Mouse (Mus musculus) kidney, adult 9 months (tissue): ENCODE results near the gene Carns1.

Experiments used
- DNase-seq: peaks from one replicate; pipeline ENCODE4 v3.0.0; 2022

Carns1 gene

DNA sequence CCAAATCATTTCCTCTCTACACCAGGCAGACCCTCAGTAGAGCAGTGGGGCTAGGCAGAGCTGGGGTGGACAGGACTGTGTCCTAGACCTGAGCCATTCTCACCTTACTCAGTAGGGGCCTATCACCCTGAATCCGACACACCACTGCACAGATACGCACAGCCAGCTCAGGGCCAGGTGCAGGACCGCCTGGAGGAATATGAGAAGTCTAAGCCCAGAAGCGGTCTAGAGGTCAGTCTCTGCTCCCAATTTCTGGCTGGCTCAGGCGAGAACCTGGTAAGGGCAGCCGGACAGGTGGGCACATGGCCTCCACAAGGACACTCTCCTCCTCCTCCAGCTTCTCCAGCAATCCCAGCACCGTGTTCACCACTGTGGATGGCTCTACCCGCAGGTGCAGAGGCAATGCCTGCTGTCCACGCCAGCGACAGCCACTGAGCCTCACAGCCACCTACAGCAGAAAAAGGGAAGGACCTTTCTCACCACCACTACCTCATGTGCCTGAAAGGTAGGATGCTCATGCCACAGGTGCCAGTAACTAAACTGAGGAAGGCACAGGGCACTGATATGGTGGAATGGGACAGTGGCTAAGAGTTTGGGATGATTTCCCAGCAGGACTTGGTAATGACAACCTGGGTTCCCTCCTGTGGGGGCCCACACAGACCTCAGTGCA, 4.4 kb downstream of the Carns1 start:
- no peak for DNase-seq

DNA sequence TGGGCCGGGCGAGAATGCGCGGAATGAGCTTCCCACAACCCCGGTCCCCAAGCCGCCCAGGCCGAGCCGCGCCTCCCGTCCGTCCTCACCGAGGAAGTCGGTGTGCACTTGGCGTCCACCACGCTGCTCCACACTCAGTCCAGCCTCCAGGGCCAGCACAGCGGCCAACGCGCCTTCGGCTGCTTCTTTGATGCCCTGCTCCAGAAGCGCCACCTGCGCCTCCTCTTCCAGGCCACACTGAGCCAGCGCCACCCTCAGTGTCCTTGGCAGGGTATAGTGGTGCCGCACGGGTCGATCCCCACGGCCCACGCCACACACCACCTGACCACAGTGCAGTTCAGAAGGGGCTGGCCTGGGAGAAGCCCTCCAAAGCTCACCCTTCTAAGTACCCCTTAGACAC, 5.5 kb downstream of the Carns1 start:
- DNase-seq = no peak

- DNase-seq = peak; percentile 100
These were observed 5.9 kb downstream of the Carns1 start for GRCm38 (mm10) chr19:4169378-4169784.

DNA sequence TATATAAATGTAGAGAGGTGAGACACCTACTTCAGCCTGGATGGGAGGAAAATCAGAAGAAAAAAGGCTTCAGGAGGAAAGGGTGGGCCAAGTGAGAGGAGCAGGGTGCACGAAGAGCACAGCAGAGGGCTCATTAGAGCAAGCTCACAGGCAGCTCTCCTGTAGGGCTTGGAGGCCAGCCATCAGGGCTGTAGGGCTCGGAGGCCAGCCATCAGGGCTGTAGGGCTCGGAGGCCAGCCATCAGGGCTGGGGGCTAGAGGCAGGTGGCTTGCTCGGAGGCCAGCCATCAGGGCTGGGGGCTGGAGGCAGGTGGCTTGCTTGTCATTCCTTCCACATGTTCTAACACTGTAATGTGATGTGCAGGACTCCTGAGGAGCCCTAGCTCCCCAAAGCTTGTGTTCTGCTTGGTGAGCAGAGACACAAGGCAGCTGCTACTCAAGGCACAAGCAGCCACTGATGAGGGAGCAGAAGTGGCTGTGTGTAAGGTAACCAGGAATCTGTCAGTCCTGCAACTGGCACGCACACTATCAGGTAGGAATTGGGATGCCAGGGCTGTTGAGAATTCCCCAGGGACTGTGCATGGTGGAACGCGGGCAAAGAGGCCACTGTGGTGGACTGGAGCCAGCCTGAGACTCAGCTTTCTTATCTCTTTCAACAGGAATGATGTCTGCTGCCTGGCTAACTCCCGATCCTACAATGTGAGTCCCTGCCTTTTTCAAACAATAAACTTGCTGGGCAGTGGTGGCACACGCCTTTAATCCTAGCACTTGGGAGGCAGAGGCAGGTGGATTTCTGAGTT, 8.4 kb downstream of the Carns1 start:
- no peak for DNase-seq

- DNase-seq = no peak
These were observed 10.6 kb downstream of the Carns1 start for GRCm38 (mm10) chr19:4164721-4165120.

DNA sequence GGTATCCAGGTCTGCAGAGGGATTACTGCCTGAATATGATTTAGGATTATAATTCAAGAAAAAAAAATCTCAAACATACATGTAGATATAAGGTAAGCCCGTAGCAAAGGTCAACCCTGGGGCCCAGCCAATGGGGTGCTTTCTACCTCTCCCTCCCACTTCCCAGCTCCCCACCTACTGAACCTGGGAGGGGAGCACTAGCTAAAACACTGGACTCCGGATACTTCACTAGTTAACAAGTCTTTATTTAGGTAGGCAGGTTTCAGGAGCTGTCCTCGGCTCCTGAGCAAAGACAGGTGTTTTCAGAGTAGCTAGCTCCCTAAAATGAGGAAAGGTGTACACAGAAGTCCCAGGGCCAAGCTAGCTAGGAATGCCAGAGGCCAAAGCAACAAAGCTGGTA, 11.2 kb downstream of the Carns1 start:
- DNase-seq = no peak

DNA sequence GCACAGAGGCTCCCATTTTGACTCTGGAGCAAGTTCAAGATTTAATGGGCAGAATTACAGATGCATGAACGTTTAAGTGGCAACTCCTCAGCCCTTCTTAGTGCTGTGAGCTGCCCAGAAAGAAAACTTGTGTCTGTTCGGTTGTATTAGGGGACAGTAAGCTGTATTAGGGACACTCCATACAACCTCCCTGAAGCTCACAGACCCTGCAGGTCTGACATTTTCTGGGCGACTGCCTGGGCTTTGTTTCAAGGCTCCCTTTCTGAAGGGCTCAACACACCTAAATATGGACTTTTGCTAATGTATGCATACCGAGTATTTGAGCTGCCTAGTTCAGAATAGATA, 11.8 kb downstream of the Carns1 start:
- DNase-seq = no peak

DNA sequence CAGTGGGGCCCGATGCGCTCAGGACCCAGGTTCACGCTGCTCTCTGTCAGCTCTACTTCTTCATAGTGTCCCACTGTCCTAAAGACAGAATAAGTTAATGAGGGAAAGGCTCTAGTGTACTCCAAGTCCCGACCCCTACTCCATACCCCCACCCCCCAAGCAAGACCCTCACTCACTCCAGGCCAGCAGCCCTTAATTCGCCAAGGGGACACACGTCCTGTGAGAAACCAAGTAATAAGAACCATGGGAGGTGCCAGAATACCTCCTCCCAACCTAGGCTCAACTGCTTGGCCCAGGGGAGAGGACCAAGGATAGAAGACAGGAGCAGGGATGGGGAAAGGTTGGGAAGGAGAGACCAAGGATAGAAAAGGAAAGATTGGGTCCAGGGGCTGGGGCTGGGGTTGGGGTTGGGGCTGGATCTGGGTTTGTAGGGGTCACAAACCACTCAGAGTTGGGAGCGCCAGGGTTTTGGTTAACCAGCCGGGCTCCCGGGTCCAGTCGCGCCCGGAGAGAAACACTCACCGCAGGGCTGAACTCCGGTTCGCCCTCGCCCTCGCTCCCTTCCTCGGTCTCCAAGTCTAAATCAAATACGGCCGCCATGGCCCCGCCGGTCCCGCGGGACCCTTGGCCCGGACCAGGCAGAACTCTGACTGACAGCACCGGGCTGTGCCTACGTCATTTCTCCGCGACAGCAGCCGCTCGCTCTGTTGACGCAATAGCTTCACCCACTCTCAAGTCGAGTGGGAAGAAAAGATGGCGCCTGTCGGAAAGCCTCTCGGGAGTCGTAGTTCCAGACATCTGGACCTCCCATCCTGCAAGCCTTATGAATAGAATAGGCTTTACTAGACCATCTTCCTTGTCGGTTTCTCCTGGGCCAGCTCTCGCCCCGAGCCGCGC, 12.4 kb downstream of the Carns1 start, which contains the start of gene Rps6kb2:
Gene Rps6kb2 (minus strand): TSS at position 709 of the 897 bp plus-strand sequence.
- DNase-seq = peak; percentile 98

GRCm38 (mm10) chr19:4159049-4159448, 16.2 kb downstream of the Carns1 start:
- no peak for DNase-seq

- DNase-seq = no peak
These were observed 18.5 kb downstream of the Carns1 start for GRCm38 (mm10) chr19:4156771-4157170.

DNA sequence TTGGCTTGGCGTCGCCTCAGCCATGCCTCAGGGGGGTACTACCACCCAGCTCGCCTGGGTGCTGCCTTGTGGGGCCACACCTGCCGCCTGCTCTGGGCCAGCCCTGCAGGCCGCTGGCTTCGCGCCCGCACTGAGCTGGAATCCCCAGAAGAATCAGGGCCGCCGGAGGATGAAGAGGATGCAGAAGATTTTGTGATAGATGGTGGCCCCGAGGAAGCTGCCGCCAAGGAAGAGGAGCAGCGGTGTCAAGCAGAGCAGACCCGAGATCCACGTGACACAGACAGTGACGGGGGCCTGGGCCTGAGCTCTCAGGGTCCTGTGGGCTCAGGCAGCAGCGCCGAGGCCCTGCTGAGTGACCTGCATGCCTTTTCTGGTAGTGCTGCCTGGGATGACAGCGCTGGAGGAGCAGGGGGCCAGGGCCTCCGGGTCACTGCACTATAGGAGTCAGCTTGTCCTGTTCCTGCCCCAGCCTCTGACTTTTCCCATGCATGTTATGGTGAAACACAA, 19.2 kb downstream of the Carns1 start:
- DNase-seq = no peak

GRCm38 (mm10) chr19:4155223-4156072, 19.8 kb downstream of the Carns1 start:
- DNase-seq = no peak

DNA sequence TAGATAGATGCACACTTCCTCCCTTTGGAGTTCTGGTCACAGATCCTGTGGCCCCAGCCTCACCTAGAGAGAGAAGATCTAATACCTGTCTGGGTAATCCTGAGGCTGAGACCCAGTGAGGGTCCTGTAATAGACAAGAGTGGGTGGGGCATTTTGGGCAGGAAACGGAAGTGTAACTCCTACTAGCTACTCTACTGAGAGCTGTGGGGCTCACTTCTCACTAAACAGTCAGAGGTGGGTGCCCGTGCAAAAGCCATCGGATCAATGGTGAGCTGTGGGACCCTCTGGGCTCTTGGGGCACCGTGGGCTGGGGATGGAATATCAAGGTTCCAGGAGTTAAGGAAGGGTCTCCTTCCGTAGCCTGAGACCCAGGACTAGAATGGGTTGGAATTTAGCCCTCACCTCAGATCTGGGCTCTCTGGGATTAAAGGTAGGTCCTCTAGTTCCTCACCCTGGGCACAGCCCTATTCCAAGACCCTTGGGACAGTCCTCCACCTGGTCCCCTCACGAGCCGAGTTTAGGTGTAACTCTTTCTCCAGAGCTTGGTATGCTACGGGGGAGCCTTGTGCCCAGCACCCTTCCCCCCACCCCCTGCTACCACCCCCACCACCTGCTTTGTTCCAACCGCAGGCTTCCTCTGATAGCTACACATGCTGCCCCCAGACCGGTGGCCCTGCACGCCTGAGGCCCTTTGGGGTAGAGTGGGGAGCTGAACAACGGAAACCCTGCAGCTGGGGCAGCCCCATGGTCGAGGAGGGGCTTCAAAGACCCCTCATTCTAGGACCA, 20.6 kb downstream of the Carns1 start:
- DNase-seq = no peak

DNA sequence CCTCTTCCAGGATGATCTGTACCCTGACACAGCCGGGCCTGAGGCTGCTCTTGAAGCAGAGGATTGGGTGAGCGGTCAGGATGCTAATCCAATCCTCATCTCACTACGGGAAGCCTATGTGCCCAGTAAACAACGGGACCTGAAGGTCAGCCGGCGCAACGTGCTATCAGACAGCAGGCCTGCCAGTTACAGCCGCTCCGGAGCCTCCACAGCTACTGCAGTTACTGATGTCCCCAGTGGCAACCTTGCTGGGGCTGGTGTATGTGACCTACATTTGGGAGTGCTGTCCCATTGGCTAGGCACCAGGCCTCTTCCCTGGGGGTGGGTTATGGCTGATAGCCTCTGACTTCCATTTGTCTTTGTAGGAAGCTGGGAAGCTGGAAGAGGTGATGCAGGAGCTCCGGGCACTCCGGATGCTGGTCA, 22.0 kb downstream of the Carns1 start, which contains the start of gene Ptprcap:
Gene Ptprcap (plus strand): TSS at position 373 of the 423 bp plus-strand sequence.
- DNase-seq = no peak

DNA sequence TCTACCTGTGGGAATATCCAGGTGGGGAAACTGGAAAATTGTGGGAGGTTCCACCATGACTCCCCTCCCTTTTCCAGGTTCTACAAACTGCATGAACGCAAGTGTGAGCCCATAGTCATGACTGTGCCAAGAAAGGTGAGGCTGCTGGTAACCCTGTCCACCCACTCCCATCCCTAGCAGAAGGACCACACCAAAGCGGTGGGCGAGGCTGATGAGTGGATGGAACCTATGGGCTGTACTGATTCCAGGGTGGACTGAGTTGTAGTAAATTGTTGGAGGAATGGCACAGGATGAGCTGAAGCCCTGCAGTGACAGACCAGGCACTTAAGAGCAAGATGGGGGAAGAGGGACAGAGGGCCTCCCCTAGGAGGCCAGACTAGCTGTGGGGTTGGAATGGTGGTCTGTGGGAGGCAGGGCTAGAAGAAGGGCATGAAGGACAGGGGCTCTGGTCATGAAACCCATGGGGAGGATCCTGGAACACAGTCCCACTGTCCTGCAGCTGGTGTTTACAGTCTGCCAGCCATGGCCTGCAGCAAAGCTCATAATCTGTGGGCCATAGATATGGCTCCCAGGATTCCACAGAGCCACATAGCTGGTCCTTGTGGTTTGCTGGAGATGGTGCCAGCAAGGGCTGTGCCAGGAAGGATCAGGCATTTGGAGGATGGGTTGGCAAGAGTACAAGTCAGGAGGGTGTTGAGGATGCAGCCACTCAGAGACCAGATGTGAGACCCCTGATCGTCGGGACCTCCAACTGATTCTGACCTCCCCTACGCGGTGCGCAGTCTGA, 22.6 kb downstream of the Carns1 start:
- no peak for DNase-seq

DNA sequence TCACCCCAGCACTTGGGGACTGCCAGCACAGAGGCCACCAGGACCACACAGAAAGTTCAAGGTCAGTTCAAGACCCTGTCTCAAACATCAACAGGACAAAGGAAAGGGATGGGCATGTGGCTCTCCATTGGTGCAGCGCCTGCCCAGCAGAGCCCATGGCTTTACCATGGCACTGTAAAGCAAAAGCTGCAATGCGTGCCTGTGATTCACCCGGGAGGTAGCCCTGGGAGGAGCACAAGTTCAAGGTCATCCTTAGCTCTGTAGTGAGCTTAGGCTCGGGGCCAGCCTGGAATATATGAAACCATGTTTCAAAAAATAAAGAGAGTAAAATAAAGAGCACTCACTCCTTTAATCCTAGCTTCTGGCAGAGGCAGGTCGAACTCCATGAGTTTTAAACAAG, 23.4 kb downstream of the Carns1 start:
- no peak for DNase-seq

DNA sequence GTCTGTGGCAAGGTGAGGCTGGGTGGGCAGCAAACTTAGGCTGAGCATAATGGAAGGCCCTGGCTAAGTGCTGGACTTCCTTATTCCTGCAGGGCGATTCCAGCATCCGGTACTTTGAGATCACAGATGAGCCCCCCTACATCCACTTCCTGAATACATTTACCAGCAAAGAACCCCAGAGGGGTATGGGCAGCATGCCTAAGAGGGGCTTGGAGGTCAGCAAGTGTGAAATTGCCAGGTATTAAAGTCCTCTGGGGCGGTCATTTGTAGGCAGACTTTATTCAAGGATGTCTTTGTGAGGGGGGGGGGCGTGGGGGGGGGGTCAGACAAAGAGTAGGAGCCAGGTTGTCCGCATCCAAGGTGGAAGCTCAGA, 23.8 kb downstream of the Carns1 start:
- DNase-seq = no peak

DNA sequence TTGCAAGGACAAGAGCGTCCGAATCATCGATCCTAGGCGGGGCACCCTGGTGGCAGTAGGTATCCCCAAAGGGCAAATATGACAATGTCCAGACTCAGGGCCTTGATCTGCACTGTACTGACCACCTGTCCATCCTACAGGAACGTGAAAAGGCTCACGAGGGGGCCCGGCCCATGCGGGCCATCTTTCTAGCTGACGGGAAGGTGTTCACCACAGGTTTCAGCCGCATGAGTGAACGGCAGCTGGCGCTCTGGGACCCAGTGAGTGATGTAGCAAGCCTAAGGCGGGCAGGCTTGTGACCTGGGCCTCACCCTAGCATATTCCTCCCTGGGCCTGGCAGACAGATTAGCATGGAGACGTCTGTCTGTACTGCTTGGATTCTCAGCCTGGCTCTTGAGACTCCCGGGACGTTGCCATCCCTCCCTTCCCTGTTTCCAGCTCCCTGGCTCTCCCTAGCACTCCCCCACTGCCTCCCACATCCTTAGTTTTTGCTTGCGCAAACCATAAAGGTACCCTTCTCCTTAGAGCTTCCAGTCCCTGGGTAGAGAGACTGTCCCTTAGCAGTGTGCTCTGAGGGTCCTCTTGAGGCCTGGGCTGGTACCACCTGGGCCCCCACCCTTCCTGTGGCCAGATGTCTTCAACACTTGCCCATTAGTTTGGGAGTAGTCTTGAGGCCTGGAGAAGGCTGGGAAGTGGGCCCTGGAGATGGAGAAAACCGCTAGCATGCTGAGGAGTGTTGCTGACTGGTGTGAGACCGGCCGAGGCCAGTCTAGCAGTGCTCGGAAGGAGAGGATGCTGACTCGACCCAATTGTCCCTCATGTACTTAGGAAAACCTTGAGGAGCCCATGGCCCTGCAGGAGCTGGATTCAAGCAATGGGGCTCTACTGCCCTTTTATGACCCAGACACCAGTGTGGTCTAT, 24.5 kb downstream of the Carns1 start:
- DNase-seq = no peak

DNA sequence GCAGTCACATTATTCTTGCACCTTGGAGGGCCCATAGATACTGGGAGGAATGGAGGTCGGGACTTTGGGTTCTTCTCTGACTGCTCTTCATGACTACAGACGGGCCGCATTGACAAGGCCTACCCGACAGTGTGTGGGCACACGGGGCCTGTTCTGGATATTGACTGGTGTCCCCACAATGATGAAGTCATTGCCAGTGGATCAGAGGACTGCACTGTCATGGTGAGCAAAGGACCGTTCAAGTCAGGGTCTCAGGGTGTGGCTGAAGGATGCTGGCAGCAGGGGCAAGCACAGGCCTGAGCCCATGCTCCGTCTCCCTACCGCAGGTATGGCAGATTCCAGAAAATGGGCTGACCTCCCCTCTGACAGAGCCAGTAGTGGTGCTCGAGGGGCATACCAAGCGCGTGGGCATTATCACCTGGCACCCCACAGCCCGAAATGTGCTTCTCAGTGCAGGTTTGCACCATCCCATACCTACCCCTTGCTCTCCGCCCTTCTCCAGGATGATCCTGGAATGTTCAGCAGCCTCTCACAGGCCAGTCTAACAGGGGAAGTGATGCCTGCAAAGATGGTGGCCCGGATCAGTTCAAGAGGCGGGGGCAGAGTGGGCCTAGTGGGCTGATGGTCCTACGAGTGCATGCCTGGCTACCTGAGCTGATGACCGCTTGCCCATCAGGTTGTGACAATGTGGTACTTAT, 25.4 kb downstream of the Carns1 start:
- no peak for DNase-seq
